Mouse (Mus musculus) adrenal gland, adult (tissue): ENCODE results near the gene Fxyd3.
A peak's percentile ranks its signal among the peaks of the same experiment; 100 is the strongest.

Experiments used
- DNase-seq, 2 experiments: peaks; one replicate each; pipeline ENCODE4 v3.0.0; 2022 to 2023; ENCODE audit warnings: low spot score in 1 of 2; ENCODE audit not compliant: inconsistent age in 2 of 2

The Fxyd3 gene

GRCm38 (mm10) chr7:31050921-31051320 is 25.6 kb downstream of the Fxyd3 start:
- DNase-seq: no peak

- no peak for DNase-seq
Measured at GRCm38 (mm10) chr7:31050487-31050886, 26.0 kb downstream of the Fxyd3 start.

- no peak for DNase-seq
Measured at GRCm38 (mm10) chr7:31049846-31050281, 26.6 kb downstream of the Fxyd3 start.

- DNase-seq: no peak
Measured at GRCm38 (mm10) chr7:31049135-31049845, 27.2 kb downstream of the Fxyd3 start.

- DNase-seq: no peak
Measured at GRCm38 (mm10) chr7:31042431-31042910, 34.0 kb downstream of the Fxyd3 start, which contains the start of gene Fxyd5. Gene Fxyd5, minus strand, starts transcription at chr7:31042481.

- DNase-seq: peak; percentile 76 to 88
Measured at GRCm38 (mm10) chr7:31041662-31042315, 34.7 kb downstream of the Fxyd3 start.

GRCm38 (mm10) chr7:31041023-31041407 is 35.5 kb downstream of the Fxyd3 start:
- peak in 1 of 2 experiments; percentile 47 for DNase-seq

- DNase-seq: no peak
Measured at GRCm38 (mm10) chr7:31040281-31041022, 36.1 kb downstream of the Fxyd3 start.

GRCm38 (mm10) chr7:31039011-31039410 is 37.5 kb downstream of the Fxyd3 start:
- DNase-seq: no peak

- DNase-seq: no peak
Measured at GRCm38 (mm10) chr7:31037675-31038074, 38.8 kb downstream of the Fxyd3 start.

GRCm38 (mm10) chr7:31036917-31037316 is 39.6 kb downstream of the Fxyd3 start:
- DNase-seq: no peak

GRCm38 (mm10) chr7:31035291-31035690 is 41.2 kb downstream of the Fxyd3 start:
- DNase-seq: no peak

- DNase-seq: peak in 1 of 2 experiments; percentile 50
Measured at GRCm38 (mm10) chr7:31034789-31035188, 41.7 kb downstream of the Fxyd3 start.

GRCm38 (mm10) chr7:31033409-31034165 is 42.9 kb downstream of the Fxyd3 start:
- DNase-seq: no peak

- no peak for DNase-seq
Measured at GRCm38 (mm10) chr7:31031731-31032130, 44.8 kb downstream of the Fxyd3 start.

GRCm38 (mm10) chr7:31030717-31031116 is 45.8 kb downstream of the Fxyd3 start:
- no peak for DNase-seq

- no peak for DNase-seq
Measured at GRCm38 (mm10) chr7:31028609-31029008, 47.9 kb downstream of the Fxyd3 start.
